Mouse (Mus musculus): Measurements from ENCODE around the gene Nudt2. TPM values are rescaled to one million over a fixed set of nuclear protein-coding genes. Genes with fewer than 3 reads are reported as not detected.
"Not testable (repeated sequence)": the region's sequence is repeated elsewhere in the genome, so short reads cannot be mapped to it uniquely, and the experiment has no call there.

Gene Nudt2
- polyA plus RNA-seq (2015; fragmentation: Nextera tagmentation; extraction: Ambion mirVana) = 62.2 and 72.8 TPM in 2 replicates

GRCm38 (mm10) chr4:41464345-41465286 lies at the start of gene Nudt2, which contains the start of gene Kif24:
Nudt2 (plus strand) TSS chr4:41465151.
Kif24 (minus strand) TSS chr4:41464887.
- H3K9ac ChIP-seq = peak within 1 kb of the TSS; percentile 68
- peak within 1 kb of the TSS; percentile 68 for H3K4me3 ChIP-seq
- peaks cover 3% of the 10 kb centered on the region; the same call in 1 of the 2 replicates for H3K36me3 ChIP-seq (ENCODE audit: poor library complexity, severe bottlenecking)
- H3K4me2 ChIP-seq = peak within 1 kb of the TSS; percentile 70
- WGBS = under 1% methylated on average over 70 of the region's 70 CpGs
- H3K27me3 ChIP-seq = no peaks in the 10 kb centered on the region
- H3K4me1 ChIP-seq = peaks cover 30% of the 10 kb centered on the region
- ATAC-seq = peak; percentile 98
- H3K27ac ChIP-seq = peak within 1 kb of the TSS; percentile 21
- H3K9me3 ChIP-seq (replicated peaks) = no peaks in the 10 kb centered on the region

- no peaks in the 10 kb centered on the region for H3K9me3 ChIP-seq (replicated peaks)
- H3K9ac ChIP-seq = no peak overlapping the region
- no peak overlapping the region for H3K4me3 ChIP-seq
- no peak for ATAC-seq
- H3K4me1 ChIP-seq = no peaks in the 10 kb centered on the region
- peaks cover 14% of the 10 kb centered on the region for H3K36me3 ChIP-seq (ENCODE audit: poor library complexity, severe bottlenecking)
- H3K27ac ChIP-seq = no peak overlapping the region
- H3K4me2 ChIP-seq = no peak overlapping the region
- no peaks in the 10 kb centered on the region for H3K27me3 ChIP-seq
Observed at GRCm38 (mm10) chr4:41416966-41417365, 48.0 kb upstream of the Nudt2 start.

GRCm38 (mm10) chr4:41438931-41439330 lies 26.0 kb upstream of the Nudt2 start:
- Histone ChIP-seq H3K4me1 (no peaks in the 10 kb centered on the region), H3K36me3 (ENCODE audit: poor library complexity, severe bottlenecking) (no peaks in the 10 kb centered on the region), H3K27me3 (no peaks in the 10 kb centered on the region), H3K4me2 (no peak overlapping the region), H3K9ac (no peak overlapping the region), H3K9me3 (replicated peaks) (no peaks in the 10 kb centered on the region), H3K4me3 (no peak overlapping the region), H3K27ac (no peak overlapping the region)
- 87% methylated on average over 5 of the region's 5 CpGs for WGBS
- ATAC-seq = no peak

- H3K4me1 ChIP-seq = no peaks in the 10 kb centered on the region
Observed at GRCm38 (mm10) chr4:41442790-41443302, 22.1 kb upstream of the Nudt2 start.

GRCm38 (mm10) chr4:41447595-41447994 lies 17.4 kb upstream of the Nudt2 start:
- WGBS = 91% methylated on average over 3 of the region's 3 CpGs
- no peak overlapping the region for H3K4me2 ChIP-seq
- H3K36me3 ChIP-seq (ENCODE audit: poor library complexity, severe bottlenecking) = peaks cover 44% of the 10 kb centered on the region
- H3K27me3 ChIP-seq = no peaks in the 10 kb centered on the region
- H3K9me3 ChIP-seq (replicated peaks) = no peaks in the 10 kb centered on the region
- no peaks in the 10 kb centered on the region for H3K4me1 ChIP-seq
- no peak overlapping the region for H3K4me3 ChIP-seq
- H3K9ac ChIP-seq = no peak overlapping the region
- H3K27ac ChIP-seq = no peak overlapping the region
- no peak for ATAC-seq

More at GRCm38 (mm10) chr4:41442790-41443302, 22.1 kb upstream of the Nudt2 start:
- no peak overlapping the region for H3K27ac ChIP-seq
- 87% methylated on average over 4 of the region's 4 CpGs for WGBS
- no peak overlapping the region for H3K9ac ChIP-seq
- ATAC-seq = no peak
- H3K36me3 ChIP-seq (ENCODE audit: poor library complexity, severe bottlenecking) = peaks cover 16% of the 10 kb centered on the region
- no peak overlapping the region for H3K4me2 ChIP-seq
- H3K4me3 ChIP-seq = no peak overlapping the region
- no peaks in the 10 kb centered on the region for H3K27me3 ChIP-seq
- no peaks in the 10 kb centered on the region for H3K9me3 ChIP-seq (replicated peaks)

- Histone ChIP-seq H3K9ac (no peak overlapping the region), H3K4me1 (peaks cover 16% of the 10 kb centered on the region), H3K27me3 (no peaks in the 10 kb centered on the region), H3K4me2 (no peak overlapping the region), H3K4me3 (no peak overlapping the region), H3K27ac (no peak overlapping the region), H3K9me3 (replicated peaks) (no peaks in the 10 kb centered on the region), H3K36me3 (ENCODE audit: poor library complexity, severe bottlenecking) (peaks cover 3% of the 10 kb centered on the region; the same call in 1 of the 2 replicates)
- WGBS = 93% methylated on average over 1 of the region's 1 CpGs
- ATAC-seq = no peak
Observed at GRCm38 (mm10) chr4:41460690-41461089, 4.3 kb upstream of the Nudt2 start.

- WGBS = 84% methylated on average over 3 of the region's 3 CpGs
- Histone ChIP-seq H3K4me1 (peaks cover 19% of the 10 kb centered on the region), H3K9ac (peak overlapping the region; percentile 68; the same call in 1 of the 2 replicates), H3K4me3 (peak overlapping the region; percentile 68), H3K4me2 (peak overlapping the region; percentile 70)
- not testable (repeated sequence) for ATAC-seq; H3K36me3 ChIP-seq (ENCODE audit: poor library complexity, severe bottlenecking); H3K27ac ChIP-seq; H3K9me3 ChIP-seq (replicated peaks); H3K27me3 ChIP-seq
Observed at GRCm38 (mm10) chr4:41463051-41463738, 1.8 kb upstream of the Nudt2 start.

- WGBS = 3% methylated on average over 17 of the region's 17 CpGs
- peak overlapping the region; percentile 70 for H3K4me2 ChIP-seq
- H3K4me3 ChIP-seq = peak overlapping the region; percentile 68
- no peaks in the 10 kb centered on the region for H3K9me3 ChIP-seq (replicated peaks)
- peaks cover 3% of the 10 kb centered on the region; the same call in 1 of the 2 replicates for H3K36me3 ChIP-seq (ENCODE audit: poor library complexity, severe bottlenecking)
- H3K9ac ChIP-seq = peak overlapping the region; percentile 67
- no peaks in the 10 kb centered on the region for H3K27me3 ChIP-seq
- peak; percentile 24; the same call in 1 of the 2 replicates for ATAC-seq
- peaks cover 36% of the 10 kb centered on the region for H3K4me1 ChIP-seq
- no peak overlapping the region for H3K27ac ChIP-seq
Observed at GRCm38 (mm10) chr4:41465287-41465665, 325 bp downstream of the Nudt2 start.

- H3K9ac ChIP-seq = no peak overlapping the region
- ATAC-seq = no peak
- H3K27me3 ChIP-seq = no peaks in the 10 kb centered on the region
- no peak overlapping the region for H3K4me2 ChIP-seq
- no peaks in the 10 kb centered on the region for H3K36me3 ChIP-seq (ENCODE audit: poor library complexity, severe bottlenecking)
- peaks cover 47% of the 10 kb centered on the region for H3K4me1 ChIP-seq
- no peak overlapping the region for H3K4me3 ChIP-seq
- H3K27ac ChIP-seq = 0 out of 2 replicates have a peak overlapping the region, but pooled peaks have one; percentile 20
- H3K9me3 ChIP-seq (replicated peaks) = no peaks in the 10 kb centered on the region
- WGBS = 54% methylated on average over 17 of the region's 17 CpGs
Observed at GRCm38 (mm10) chr4:41468396-41469080, 3.6 kb downstream of the Nudt2 start.

GRCm38 (mm10) chr4:41469199-41469598 lies 4.2 kb downstream of the Nudt2 start:
- H3K4me3 ChIP-seq = no peak overlapping the region
- H3K9me3 ChIP-seq (replicated peaks) = no peaks in the 10 kb centered on the region
- 75% methylated on average over 10 of the region's 10 CpGs for WGBS
- H3K27ac ChIP-seq = peak overlapping the region; percentile 20; the same call in 1 of the 2 replicates
- H3K36me3 ChIP-seq (ENCODE audit: poor library complexity, severe bottlenecking) = no peaks in the 10 kb centered on the region
- H3K4me2 ChIP-seq = no peak overlapping the region
- H3K9ac ChIP-seq = no peak overlapping the region
- H3K27me3 ChIP-seq = no peaks in the 10 kb centered on the region
- no peak for ATAC-seq
- H3K4me1 ChIP-seq = peaks cover 40% of the 10 kb centered on the region

GRCm38 (mm10) chr4:41470051-41470683 lies 5.2 kb downstream of the Nudt2 start:
- Histone ChIP-seq H3K9ac (peak overlapping the region; percentile 16; the same call in 1 of the 2 replicates), H3K27ac (peak overlapping the region; percentile 70), H3K4me3 (no peak overlapping the region), H3K9me3 (replicated peaks) (no peaks in the 10 kb centered on the region), H3K4me2 (0 out of 2 replicates have a peak overlapping the region, but pooled peaks have one; percentile 8), H3K36me3 (ENCODE audit: poor library complexity, severe bottlenecking) (no peaks in the 10 kb centered on the region), H3K27me3 (no peaks in the 10 kb centered on the region), H3K4me1 (peaks cover 40% of the 10 kb centered on the region)
- peak; percentile 67 for ATAC-seq
- WGBS = 43% methylated on average over 7 of the region's 7 CpGs
